Mouse (Mus musculus): ENCODE measurements around the gene Stat3. TPM values are rescaled to one million over a fixed set of nuclear protein-coding genes. Genes with fewer than 3 reads are reported as not detected.
A peak's percentile ranks its signal among the peaks of the same experiment; 100 is the strongest.

The Stat3 gene
- total and polyA plus RNA-seq, 2 experiments from 2014 or later, result 40.8 to 47.1 TPM

- Histone ChIP-seq H3K4me3 (ENCODE audit: low read depth, low read length) (no peak overlapping the region), H3K36me3 (ENCODE audit: insufficient read depth, low read length) (no peaks in the 10 kb centered on the region), H3K27me3 (ENCODE audit: insufficient read depth, low read length) (peaks cover 11% of the 10 kb centered on the region; the same call in 1 of the 2 replicates), H3K4me2 (ENCODE audit: low read depth, low read length, poor library complexity, severe bottlenecking) (no peak overlapping the region), H3K9me3 (ENCODE audit: low read length) (no peaks in the 10 kb centered on the region), H3K27ac (ENCODE audit: low read depth, low read length) (no peak overlapping the region), H3K9ac (replicated peaks; ENCODE audit: low read length, poor library complexity, severe bottlenecking) (no peak overlapping the region), H3K4me1 (ENCODE audit: insufficient read depth, low read length) (no peaks in the 10 kb centered on the region)
- no peak for DNase-seq (ENCODE audit: low spot score)
- no peak for TF ChIP-seq CTCF (IDR thresholded peaks at IDR 0.05)
- 68% methylated on average over 6 of the region's 6 CpGs for WGBS
- no peak for ATAC-seq (ENCODE audit: low FRiP score)
These were observed 81.4 kb downstream of the Stat3 start for GRCm38 (mm10) chr11:100857960-100858359.

GRCm38 (mm10) chr11:100855178-100855577 lies 84.2 kb downstream of the Stat3 start:
- no peak overlapping the region for H3K27ac ChIP-seq (ENCODE audit: low read depth, low read length)
- 90% methylated on average over 4 of the region's 4 CpGs for WGBS
- no peak overlapping the region for H3K4me3 ChIP-seq (ENCODE audit: low read depth, low read length)
- no peak for DNase-seq (ENCODE audit: low spot score)
- peaks cover 7% of the 10 kb centered on the region; the same call in 1 of the 2 replicates for H3K27me3 ChIP-seq (ENCODE audit: insufficient read depth, low read length)
- H3K9ac ChIP-seq (replicated peaks; ENCODE audit: low read length, poor library complexity, severe bottlenecking), result no peak overlapping the region
- no peak for TF ChIP-seq CTCF (IDR thresholded peaks at IDR 0.05)
- no peak overlapping the region for H3K4me2 ChIP-seq (ENCODE audit: low read depth, low read length, poor library complexity, severe bottlenecking)
- no peak for ATAC-seq (ENCODE audit: low FRiP score)
- H3K9me3 ChIP-seq (ENCODE audit: low read length), result no peaks in the 10 kb centered on the region
- H3K36me3 ChIP-seq (ENCODE audit: insufficient read depth, low read length), result no peaks in the 10 kb centered on the region
- H3K4me1 ChIP-seq (ENCODE audit: insufficient read depth, low read length), result peaks cover 7% of the 10 kb centered on the region

- WGBS, result 53% methylated on average over 4 of the region's 4 CpGs
- Histone ChIP-seq H3K36me3 (ENCODE audit: insufficient read depth, low read length) (no peaks in the 10 kb centered on the region), H3K9me3 (ENCODE audit: low read length) (no peaks in the 10 kb centered on the region), H3K4me1 (ENCODE audit: insufficient read depth, low read length) (peaks cover 7% of the 10 kb centered on the region), H3K4me2 (ENCODE audit: low read depth, low read length, poor library complexity, severe bottlenecking) (no peak overlapping the region), H3K27ac (ENCODE audit: low read depth, low read length) (no peak overlapping the region), H3K9ac (replicated peaks; ENCODE audit: low read length, poor library complexity, severe bottlenecking) (no peak overlapping the region), H3K27me3 (ENCODE audit: insufficient read depth, low read length) (peaks cover 4% of the 10 kb centered on the region; the same call in 1 of the 2 replicates), H3K4me3 (ENCODE audit: low read depth, low read length) (no peak overlapping the region)
- no peak for TF ChIP-seq CTCF (IDR thresholded peaks at IDR 0.05)
- DNase-seq (ENCODE audit: low spot score) (no peak), ATAC-seq (ENCODE audit: low FRiP score) (no peak)
These were observed 85.1 kb downstream of the Stat3 start for GRCm38 (mm10) chr11:100854268-100854667.

- no peak overlapping the region for H3K4me2 ChIP-seq (ENCODE audit: low read depth, low read length, poor library complexity, severe bottlenecking)
- peaks cover 4% of the 10 kb centered on the region; the same call in 1 of the 2 replicates for H3K27me3 ChIP-seq (ENCODE audit: insufficient read depth, low read length)
- 86% methylated on average over 5 of the region's 5 CpGs for WGBS
- H3K4me1 ChIP-seq (ENCODE audit: insufficient read depth, low read length), result peaks cover 10% of the 10 kb centered on the region
- DNase-seq (ENCODE audit: low spot score), result no peak
- H3K4me3 ChIP-seq (ENCODE audit: low read depth, low read length), result no peak overlapping the region
- H3K27ac ChIP-seq (ENCODE audit: low read depth, low read length), result no peak overlapping the region
- no peak for TF ChIP-seq CTCF (IDR thresholded peaks at IDR 0.05)
- no peaks in the 10 kb centered on the region for H3K9me3 ChIP-seq (ENCODE audit: low read length)
- H3K36me3 ChIP-seq (ENCODE audit: insufficient read depth, low read length), result no peaks in the 10 kb centered on the region
- no peak for ATAC-seq (ENCODE audit: low FRiP score)
- H3K9ac ChIP-seq (replicated peaks; ENCODE audit: low read length, poor library complexity, severe bottlenecking), result no peak overlapping the region
These were observed 86.3 kb downstream of the Stat3 start for GRCm38 (mm10) chr11:100853018-100853417.

- Histone ChIP-seq H3K4me1 (ENCODE audit: insufficient read depth, low read length) (peaks cover 10% of the 10 kb centered on the region), H3K9ac (replicated peaks; ENCODE audit: low read length, poor library complexity, severe bottlenecking) (no peak overlapping the region), H3K4me3 (ENCODE audit: low read depth, low read length) (no peak overlapping the region), H3K9me3 (ENCODE audit: low read length) (no peaks in the 10 kb centered on the region), H3K27me3 (ENCODE audit: insufficient read depth, low read length) (peaks cover 4% of the 10 kb centered on the region; the same call in 1 of the 2 replicates), H3K36me3 (ENCODE audit: insufficient read depth, low read length) (no peaks in the 10 kb centered on the region), H3K27ac (ENCODE audit: low read depth, low read length) (no peak overlapping the region), H3K4me2 (ENCODE audit: low read depth, low read length, poor library complexity, severe bottlenecking) (no peak overlapping the region)
- no peak for DNase-seq (ENCODE audit: low spot score)
- WGBS, result 93% methylated on average over 2 of the region's 2 CpGs
- ATAC-seq (ENCODE audit: low FRiP score), result no peak
- no peak for TF ChIP-seq CTCF (IDR thresholded peaks at IDR 0.05)
These were observed 87.3 kb downstream of the Stat3 start for GRCm38 (mm10) chr11:100852088-100852487.

- Histone ChIP-seq H3K4me3 (ENCODE audit: low read depth, low read length) (peak overlapping the region; percentile 95), H3K4me2 (ENCODE audit: low read depth, low read length, poor library complexity, severe bottlenecking) (peak overlapping the region; percentile 58), H3K36me3 (ENCODE audit: insufficient read depth, low read length) (no peaks in the 10 kb centered on the region), H3K9me3 (ENCODE audit: low read length) (no peaks in the 10 kb centered on the region), H3K9ac (replicated peaks; ENCODE audit: low read length, poor library complexity, severe bottlenecking) (peak overlapping the region; percentile 96), H3K27ac (ENCODE audit: low read depth, low read length) (peak overlapping the region; percentile 85), H3K27me3 (ENCODE audit: insufficient read depth, low read length) (peaks cover 4% of the 10 kb centered on the region; the same call in 1 of the 2 replicates), H3K4me1 (ENCODE audit: insufficient read depth, low read length) (peaks cover 10% of the 10 kb centered on the region)
- WGBS, result under 1% methylated on average over 30 of the region's 33 CpGs
- no peak for TF ChIP-seq CTCF (IDR thresholded peaks at IDR 0.05)
- DNase-seq (ENCODE audit: low spot score) (peak; percentile 48), ATAC-seq (ENCODE audit: low FRiP score) (peak; percentile 66)
These were observed 88.4 kb downstream of the Stat3 start for GRCm38 (mm10) chr11:100850778-100851528.

Measured in midbrain, postnatal 0 days (tissue).